Mouse (Mus musculus): ENCODE data around the gene Pkmyt1. TPM values are rescaled to one million over a fixed set of nuclear protein-coding genes. Genes with fewer than 3 reads are reported as not detected.
A peak's percentile ranks its signal among the peaks of the same experiment; 100 is the strongest.

Gene Pkmyt1
- polyA plus RNA-seq, 1 experiment: 10.3 TPM

DNA sequence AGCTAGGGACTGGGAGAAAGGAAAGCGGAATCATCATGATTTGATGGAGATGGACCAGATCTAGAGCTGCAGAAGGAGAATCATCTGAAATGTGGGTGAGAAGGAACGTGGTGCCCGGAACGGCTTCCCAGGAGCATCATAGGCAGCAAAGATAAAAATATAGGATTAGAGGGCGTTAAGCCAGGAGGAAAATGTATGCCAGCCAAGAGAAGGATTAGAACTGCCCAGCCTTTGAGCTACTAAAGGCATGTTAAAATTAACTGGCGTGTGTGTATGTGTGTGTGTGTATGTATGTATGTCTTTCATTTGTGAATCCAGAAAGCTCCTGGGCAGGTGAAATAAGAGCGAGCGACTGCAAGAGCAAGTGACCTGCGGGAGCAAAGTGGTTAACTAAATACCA lies 22.8 kb upstream of the Pkmyt1 start:
- DNase-seq: no peak
- Histone ChIP-seq H3K27ac (ENCODE audit: insufficient read depth, low read length) (no peak overlapping the region), H3K27me3 (ENCODE audit: control insufficient read depth, insufficient read depth, low read length) (no peaks in the 10 kb centered on the region), H3K4me1 (ENCODE audit: control insufficient read depth, insufficient read depth, low read length) (no peaks in the 10 kb centered on the region; the same call in none of the 2 replicates), H3K4me3 (replicated peaks; ENCODE audit: insufficient read depth, low read depth, low read length) (no peak overlapping the region)
- WGBS: 76% methylated on average over 9 of the region's 9 CpGs
- TF ChIP-seq CTCF (IDR thresholded peaks at IDR 0.05; ENCODE audit: borderline replicate concordance, insufficient read depth, low read depth, low read length) (no peak), POLR2A (IDR thresholded peaks at IDR 0.05; ENCODE audit: borderline replicate concordance, insufficient read depth, low read length) (no peak)

DNA sequence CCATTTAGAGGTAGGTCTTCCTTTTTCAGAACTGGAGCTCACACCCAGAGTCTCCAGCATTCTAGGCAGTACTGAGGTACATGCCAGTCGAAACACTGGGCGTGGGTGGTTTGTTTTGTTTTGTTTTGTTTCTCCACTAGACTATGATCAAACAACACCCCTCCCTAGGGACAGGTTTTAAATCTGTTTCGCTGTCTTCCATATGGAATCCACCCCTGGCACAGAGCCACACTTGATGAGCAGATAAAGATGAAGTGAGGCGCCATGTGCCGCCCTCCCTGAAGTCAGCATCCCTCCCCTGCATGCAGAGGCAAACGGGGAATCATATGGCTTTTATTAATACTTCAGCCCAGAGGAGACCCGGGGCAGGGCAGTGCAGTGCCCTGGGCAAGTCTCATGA lies 21.4 kb upstream of the Pkmyt1 start:
- Histone ChIP-seq H3K27me3 (ENCODE audit: control insufficient read depth, insufficient read depth, low read length) (no peaks in the 10 kb centered on the region), H3K4me3 (replicated peaks; ENCODE audit: insufficient read depth, low read depth, low read length) (no peak overlapping the region), H3K4me1 (ENCODE audit: control insufficient read depth, insufficient read depth, low read length) (no peaks in the 10 kb centered on the region; the same call in 1 of the 2 replicates), H3K27ac (ENCODE audit: insufficient read depth, low read length) (no peak overlapping the region)
- DNase-seq: no peak
- WGBS: 32% methylated on average over 7 of the region's 7 CpGs
- TF ChIP-seq CTCF (IDR thresholded peaks at IDR 0.05; ENCODE audit: borderline replicate concordance, insufficient read depth, low read depth, low read length) (no peak), POLR2A (IDR thresholded peaks at IDR 0.05; ENCODE audit: borderline replicate concordance, insufficient read depth, low read length) (no peak)

DNA sequence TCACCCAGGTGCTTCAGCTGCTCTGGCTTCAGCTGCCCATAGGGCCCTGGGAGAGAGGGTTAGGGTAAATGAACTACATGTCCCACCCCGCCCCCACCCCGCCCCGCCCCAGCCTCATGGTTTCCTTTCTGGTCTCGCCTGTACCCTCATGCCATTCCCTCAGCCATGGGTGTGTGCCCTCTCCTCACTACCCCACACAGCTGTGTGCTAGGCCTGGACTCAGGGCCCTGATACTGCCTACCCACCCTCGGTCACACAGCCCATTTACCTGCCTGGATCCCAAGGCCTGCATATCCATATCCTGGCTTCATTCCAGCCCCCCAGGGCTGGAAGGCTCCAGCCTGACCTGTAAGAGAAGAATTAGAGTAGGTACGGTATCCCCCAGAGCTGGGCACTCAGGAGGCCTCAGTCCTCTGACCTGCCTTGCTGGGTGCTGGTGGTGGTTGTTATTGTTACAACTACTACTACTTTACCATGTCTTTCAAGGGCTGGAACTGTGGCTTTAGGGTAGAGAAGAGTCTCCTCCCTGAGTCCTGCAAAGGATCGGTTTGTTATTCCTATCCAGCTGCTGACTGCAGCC lies 20.5 kb upstream of the Pkmyt1 start:
- DNase-seq: no peak
- no peak overlapping the region for H3K27ac ChIP-seq (ENCODE audit: insufficient read depth, low read length)
- no peaks in the 10 kb centered on the region for H3K27me3 ChIP-seq (ENCODE audit: control insufficient read depth, insufficient read depth, low read length)
- 76% methylated on average over 7 of the region's 7 CpGs for WGBS
- no peak for TF ChIP-seq POLR2A (IDR thresholded peaks at IDR 0.05; ENCODE audit: borderline replicate concordance, insufficient read depth, low read length)
- no peak for TF ChIP-seq CTCF (IDR thresholded peaks at IDR 0.05; ENCODE audit: borderline replicate concordance, insufficient read depth, low read depth, low read length)
- H3K4me3 ChIP-seq (replicated peaks; ENCODE audit: insufficient read depth, low read depth, low read length): no peak overlapping the region
- no peaks in the 10 kb centered on the region; the same call in 1 of the 2 replicates for H3K4me1 ChIP-seq (ENCODE audit: control insufficient read depth, insufficient read depth, low read length)

DNA sequence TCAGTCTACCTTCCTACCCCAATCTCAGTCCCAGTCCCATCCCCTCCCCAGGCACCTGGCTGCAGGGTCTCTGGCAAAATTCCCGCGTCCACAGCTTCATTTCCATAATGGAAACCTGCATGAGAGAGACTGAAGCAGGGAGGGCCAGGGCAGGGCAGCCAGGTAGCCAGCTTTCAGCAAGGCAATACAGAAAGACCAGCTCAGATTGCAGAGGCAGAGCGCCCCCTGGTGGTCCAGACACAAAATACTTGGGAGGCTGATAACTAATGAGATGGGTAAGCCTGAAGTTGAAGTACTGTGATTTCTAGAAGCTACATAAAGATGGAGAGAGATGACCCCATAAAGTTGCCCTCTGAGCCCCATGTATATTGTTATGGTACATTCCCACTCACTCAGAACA lies 19.9 kb upstream of the Pkmyt1 start:
- WGBS: 4% methylated on average over 3 of the region's 3 CpGs
- Histone ChIP-seq H3K27me3 (ENCODE audit: control insufficient read depth, insufficient read depth, low read length) (no peaks in the 10 kb centered on the region), H3K4me3 (replicated peaks; ENCODE audit: insufficient read depth, low read depth, low read length) (no peak overlapping the region), H3K4me1 (ENCODE audit: control insufficient read depth, insufficient read depth, low read length) (no peaks in the 10 kb centered on the region; the same call in 1 of the 2 replicates), H3K27ac (ENCODE audit: insufficient read depth, low read length) (no peak overlapping the region)
- TF ChIP-seq CTCF (IDR thresholded peaks at IDR 0.05; ENCODE audit: borderline replicate concordance, insufficient read depth, low read depth, low read length) (peak; percentile 90), POLR2A (IDR thresholded peaks at IDR 0.05; ENCODE audit: borderline replicate concordance, insufficient read depth, low read length) (no peak)
- peak; percentile 76 to 84 for DNase-seq

DNA sequence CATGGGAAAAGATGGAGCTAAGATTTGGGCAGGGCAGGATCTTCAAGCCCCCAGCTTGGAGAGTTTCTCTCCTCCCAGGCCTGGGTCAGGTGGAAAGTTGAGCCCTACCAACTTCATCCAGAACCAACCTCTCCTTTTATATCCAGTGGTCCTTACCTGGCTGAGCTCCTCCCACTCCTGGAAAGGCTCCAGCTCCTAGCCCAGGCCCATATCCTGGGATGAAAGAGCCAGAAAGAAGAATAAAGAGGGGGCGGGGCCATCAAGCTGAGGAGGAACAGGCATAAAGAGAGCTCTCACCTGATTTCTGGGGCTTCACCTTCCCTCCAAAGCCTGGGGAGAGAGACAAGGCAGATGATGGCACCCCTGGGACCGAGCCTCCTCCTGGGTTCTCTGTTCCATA lies 9.1 kb upstream of the Pkmyt1 start:
- Histone ChIP-seq H3K4me1 (ENCODE audit: control insufficient read depth, insufficient read depth, low read length) (no peaks in the 10 kb centered on the region), H3K4me3 (replicated peaks; ENCODE audit: insufficient read depth, low read depth, low read length) (no peak overlapping the region), H3K27me3 (ENCODE audit: control insufficient read depth, insufficient read depth, low read length) (no peaks in the 10 kb centered on the region), H3K27ac (ENCODE audit: insufficient read depth, low read length) (no peak overlapping the region)
- TF ChIP-seq POLR2A (IDR thresholded peaks at IDR 0.05; ENCODE audit: borderline replicate concordance, insufficient read depth, low read length): no peak
- no peak for TF ChIP-seq CTCF (IDR thresholded peaks at IDR 0.05; ENCODE audit: borderline replicate concordance, insufficient read depth, low read depth, low read length)
- WGBS: 81% methylated on average over 2 of the region's 2 CpGs
- no peak for DNase-seq

DNA sequence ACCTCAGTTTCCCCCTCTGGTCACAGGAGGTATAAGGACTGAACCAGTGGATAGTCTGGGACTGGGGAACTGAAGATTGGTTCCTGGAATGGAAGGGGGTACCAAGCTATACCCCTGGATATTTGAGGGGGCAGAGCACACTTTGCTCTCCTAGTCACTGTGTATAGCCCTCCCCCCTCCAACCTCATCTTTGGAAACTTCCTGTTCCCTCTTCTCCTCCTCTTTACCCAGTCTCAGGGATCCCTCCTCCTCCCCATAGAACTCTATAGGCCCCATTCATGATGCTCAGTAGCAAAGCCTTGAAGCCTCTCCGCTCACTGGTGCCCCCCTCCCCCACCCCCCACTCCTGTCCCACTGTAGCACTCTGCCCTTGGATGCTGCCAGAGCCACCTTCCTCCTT lies 6.7 kb upstream of the Pkmyt1 start:
- TF ChIP-seq CTCF (IDR thresholded peaks at IDR 0.05; ENCODE audit: borderline replicate concordance, insufficient read depth, low read depth, low read length) (no peak), POLR2A (IDR thresholded peaks at IDR 0.05; ENCODE audit: borderline replicate concordance, insufficient read depth, low read length) (no peak)
- no peak overlapping the region for H3K4me3 ChIP-seq (replicated peaks; ENCODE audit: insufficient read depth, low read depth, low read length)
- no peak for DNase-seq
- no peaks in the 10 kb centered on the region for H3K27me3 ChIP-seq (ENCODE audit: control insufficient read depth, insufficient read depth, low read length)
- no peak overlapping the region for H3K27ac ChIP-seq (ENCODE audit: insufficient read depth, low read length)
- WGBS: 27% methylated on average over 1 of the region's 1 CpGs
- no peaks in the 10 kb centered on the region for H3K4me1 ChIP-seq (ENCODE audit: control insufficient read depth, insufficient read depth, low read length)

DNA sequence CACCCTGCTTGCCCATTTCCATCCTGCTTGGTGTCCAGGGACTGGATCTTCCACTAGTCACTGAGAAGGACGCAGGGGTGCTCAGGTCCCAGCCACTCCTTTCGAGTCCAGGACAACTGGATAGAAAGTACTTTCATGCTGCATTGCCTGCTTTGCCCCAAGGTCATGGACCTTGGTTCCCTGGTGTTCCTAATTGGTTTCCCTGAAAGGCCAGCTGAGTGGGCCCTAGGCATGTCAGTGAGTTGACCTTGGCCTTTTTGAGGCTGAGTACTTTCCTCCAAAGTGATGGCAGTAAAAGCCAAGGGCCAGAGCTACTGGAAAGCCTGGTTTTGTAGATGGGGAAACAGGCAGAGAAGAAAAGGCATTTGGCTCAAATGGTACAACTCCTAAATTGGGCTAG lies 4.2 kb upstream of the Pkmyt1 start:
- Histone ChIP-seq H3K4me3 (replicated peaks; ENCODE audit: insufficient read depth, low read depth, low read length) (no peak overlapping the region), H3K4me1 (ENCODE audit: control insufficient read depth, insufficient read depth, low read length) (no peaks in the 10 kb centered on the region), H3K27me3 (ENCODE audit: control insufficient read depth, insufficient read depth, low read length) (no peaks in the 10 kb centered on the region), H3K27ac (ENCODE audit: insufficient read depth, low read length) (no peak overlapping the region)
- whole genome bisulfite sequencing: 93% methylated on average over 2 of the region's 2 CpGs
- DNase-seq: no peak
- TF ChIP-seq POLR2A (IDR thresholded peaks at IDR 0.05; ENCODE audit: borderline replicate concordance, insufficient read depth, low read length) (no peak), CTCF (IDR thresholded peaks at IDR 0.05; ENCODE audit: borderline replicate concordance, insufficient read depth, low read depth, low read length) (no peak)

DNA sequence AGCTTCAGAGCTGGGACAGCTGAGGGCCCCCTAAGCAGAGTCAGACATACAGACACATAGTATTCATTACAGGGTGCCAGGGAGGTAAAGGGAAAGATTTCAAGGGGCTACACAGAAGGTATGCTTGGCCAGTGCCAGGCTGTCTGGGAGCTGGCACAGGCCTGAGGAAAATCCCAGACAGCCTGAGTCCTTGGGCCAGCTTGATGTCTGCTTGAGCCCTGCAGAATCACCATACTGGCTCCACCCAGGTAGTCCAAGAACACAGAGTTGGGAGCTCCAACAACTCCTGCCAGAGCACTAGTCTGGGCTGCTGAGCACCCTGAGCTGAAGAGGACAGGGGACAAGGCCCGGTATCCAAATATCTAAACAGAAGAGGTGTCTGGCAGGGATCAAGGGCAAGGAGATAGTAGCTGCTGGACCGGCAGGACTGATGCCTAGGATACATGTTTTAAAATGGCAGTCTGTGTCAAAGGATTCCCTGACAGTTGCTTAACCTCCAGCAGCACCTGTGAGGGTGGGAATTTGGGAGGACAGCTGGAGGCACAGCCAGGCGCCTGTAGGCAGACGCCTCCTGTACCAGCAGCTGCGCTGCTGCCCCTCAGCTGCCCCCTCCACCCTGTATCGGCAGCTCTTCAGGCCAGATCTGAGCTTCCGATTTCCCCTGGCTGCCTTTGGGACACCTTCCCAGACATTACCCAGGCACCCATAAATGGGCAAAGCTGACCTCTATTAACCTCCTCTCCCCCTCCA lies 3.6 kb upstream of the Pkmyt1 start, which contains the start of gene 1520401A03Rik:
Gene 1520401A03Rik (minus strand): TSS at position 408 of the 750 bp plus-strand sequence.
- Histone ChIP-seq H3K4me1 (ENCODE audit: control insufficient read depth, insufficient read depth, low read length) (no peaks in the 10 kb centered on the region), H3K27ac (ENCODE audit: insufficient read depth, low read length) (no peak within 1 kb of the TSS), H3K27me3 (ENCODE audit: control insufficient read depth, insufficient read depth, low read length) (no peaks in the 10 kb centered on the region), H3K4me3 (replicated peaks; ENCODE audit: insufficient read depth, low read depth, low read length) (no peak within 1 kb of the TSS)
- WGBS: 50% methylated on average over 7 of the region's 7 CpGs
- no peak for DNase-seq
- TF ChIP-seq POLR2A (IDR thresholded peaks at IDR 0.05; ENCODE audit: borderline replicate concordance, insufficient read depth, low read length): no peak
- TF ChIP-seq CTCF (IDR thresholded peaks at IDR 0.05; ENCODE audit: borderline replicate concordance, insufficient read depth, low read depth, low read length): no peak

Measured in cerebellum, adult 2 months (tissue).